Mouse (Mus musculus) CD4-positive, CD25-positive, alpha-beta regulatory T cell, adult 9 weeks (primary cell): ENCODE results near the gene Fam177a. TPM values are rescaled to one million over a fixed set of nuclear protein-coding genes. Genes with fewer than 3 reads are reported as not detected.

ENCODE experiments used
- polyA plus RNA-seq: library from polyadenylated mRNA; unstranded; fragments of 100-300 nt; shearing (Covaris generic); gene quantifications from one replicate; pipeline ENCODE4 v1.2.1, GENCODE M21; 2017

The Fam177a gene
- polyA plus RNA-seq: 12.1 TPM

GRCm38 (mm10) chr12:55124242-55124641, at the start of gene Fam177a:
Gene Fam177a, plus strand, starts transcription at chr12:55124469.

GRCm38 (mm10) chr12:55079726-55080600, 44.3 kb upstream of the Fam177a start, which contains the start of the genes 2700097O09Rik and Srp54a:
Gene 2700097O09Rik, minus strand, starts transcription at chr12:55080110.
Gene Srp54a, plus strand, starts transcription at chr12:55080262.

GRCm38 (mm10) chr12:55154559-55155448, 30.5 kb downstream of the Fam177a start, which contains the start of gene Srp54b:
Gene Srp54b, plus strand, starts transcription at chr12:55155104.

Other genes with a start within 250 kb of the Fam177a start
- not detected for gene Gm20403, start 137.9 kb upstream of the Fam177a start, polyA plus RNA-seq
- 12.3 TPM for gene Baz1a, start 110.1 kb upstream of the Fam177a start, polyA plus RNA-seq
- gene 2700097O09Rik, start 44.4 kb upstream of the Fam177a start, polyA plus RNA-seq: 21.2 TPM
- gene Srp54a, start 44.2 kb upstream of the Fam177a start, polyA plus RNA-seq: 174 TPM
- gene Srp54b, start 30.6 kb downstream of the Fam177a start, polyA plus RNA-seq: 41.6 TPM
- gene 1700047I17Rik2, start 75.1 kb downstream of the Fam177a start, polyA plus RNA-seq: not detected
- gene Srp54c, start 105.7 kb downstream of the Fam177a start, polyA plus RNA-seq: 77.9 TPM
- gene 1110008L16Rik, start 175.1 kb downstream of the Fam177a start, polyA plus RNA-seq: 10.1 TPM
- gene Ppp2r3c, start 178.5 kb downstream of the Fam177a start, polyA plus RNA-seq: 21.1 TPM